Mouse (Mus musculus) lung, postnatal 10 days (tissue): ENCODE results near the gene Polr2m.

Experiments used
- DNase-seq: peaks from one replicate; pipeline ENCODE4 v3.0.0; 2021

Polr2m gene

GRCm38 (mm10) chr9:71467434-71467833 lies 18.3 kb downstream of the Polr2m start:
- DNase-seq = no peak

- DNase-seq = peak; percentile 45
Measured at GRCm38 (mm10) chr9:71466111-71466510, 19.6 kb downstream of the Polr2m start.

GRCm38 (mm10) chr9:71463072-71463667 lies 22.6 kb downstream of the Polr2m start:
- no peak for DNase-seq

DNA sequence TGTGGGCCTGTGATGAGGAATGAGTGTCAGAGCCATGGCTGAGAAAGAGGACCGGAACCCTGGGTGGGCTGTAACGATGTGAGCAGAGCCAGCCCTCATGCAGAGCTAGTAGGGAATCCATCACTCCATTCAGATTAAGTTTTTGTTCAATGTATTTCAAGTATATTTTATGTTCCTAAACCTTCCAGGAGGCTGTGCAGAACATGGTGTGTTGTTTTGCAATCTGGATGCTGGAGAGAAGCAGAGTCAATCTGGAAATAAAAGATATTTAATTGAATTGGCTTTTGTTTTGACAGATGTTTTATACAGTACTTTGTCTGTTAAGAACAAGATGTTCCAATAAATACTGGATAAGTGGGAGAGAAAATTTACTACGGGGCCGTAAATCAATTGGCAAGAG lies 29.0 kb downstream of the Polr2m start:
- no peak for DNase-seq

- DNase-seq = no peak
Measured at GRCm38 (mm10) chr9:71453917-71454316, 31.8 kb downstream of the Polr2m start.

GRCm38 (mm10) chr9:71453352-71453751 lies 32.4 kb downstream of the Polr2m start:
- no peak for DNase-seq

GRCm38 (mm10) chr9:71450626-71451025 lies 35.1 kb downstream of the Polr2m start:
- DNase-seq = no peak

- DNase-seq = peak; percentile 82
Measured at GRCm38 (mm10) chr9:71447573-71447972, 38.2 kb downstream of the Polr2m start.

- DNase-seq = no peak
Measured at GRCm38 (mm10) chr9:71445308-71445707, 40.4 kb downstream of the Polr2m start.

GRCm38 (mm10) chr9:71438146-71438545 lies 47.6 kb downstream of the Polr2m start:
- DNase-seq = no peak
